Mouse (Mus musculus) heart, postnatal 0 days (tissue): ENCODE results near the gene Nup188.

ENCODE experiments used
- CTCF ChIP-seq: IDR thresholded peaks from 2 replicates; pipeline ENCODE4 v1.5.1; 2016; ENCODE audit warnings: antibody characterized with exemption, control low read depth, low read depth
- EP300 ChIP-seq: IDR thresholded peaks from 2 replicates; pipeline ENCODE4 v1.6.1; 2016; ENCODE audit warnings: antibody characterized with exemption, low read depth

DNA sequence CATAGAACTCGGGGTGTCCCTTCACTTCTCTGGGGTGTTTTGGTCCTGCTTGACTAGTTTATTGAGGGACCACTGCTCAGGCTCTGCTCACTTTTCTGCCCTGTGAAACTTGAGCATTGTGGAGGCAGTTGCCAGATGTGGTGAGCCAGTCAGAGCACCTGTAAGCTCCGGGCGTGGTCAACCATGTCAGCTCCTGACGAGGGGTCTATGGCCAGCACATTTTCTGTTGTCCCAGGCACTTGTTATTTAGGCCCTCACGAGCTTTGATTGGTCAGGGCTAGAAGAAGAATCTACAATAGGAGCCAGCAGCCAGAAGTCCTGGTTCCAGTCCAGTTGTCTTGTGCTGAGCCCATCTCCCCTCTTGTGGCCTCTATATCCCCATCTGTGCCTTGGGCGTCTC lies 22.4 kb upstream of the Nup188 start:
- TF ChIP-seq CTCF: no peak
- no peak for TF ChIP-seq EP300
